Mouse (Mus musculus) hindbrain, postnatal 0 days (tissue): ENCODE data around the gene Exoc8. TPM values are rescaled to one million over a fixed set of nuclear protein-coding genes. Genes with fewer than 3 reads are reported as not detected.

ENCODE experiments used
- ATAC-seq: fragments of 200-750 bp; cut with Nextera tagmentation; 2 replicates; pipeline ENCODE4 v1.8.0; 2017; ENCODE audit warnings: mild to moderate bottlenecking, moderate TSS enrichment, moderate library complexity
- DNase-seq: peaks from one replicate; pipeline ENCODE4 v3.0.0-alpha.2; 2015; ENCODE audit warnings: low spot score
- H3K27ac ChIP-seq: fragments of 300-500 bp; sonication (generic); 2 replicates; pipeline ENCODE4 v1.5.1; 2014; ENCODE audit warnings: mild to moderate bottlenecking
- H3K27me3 ChIP-seq: fragments of 300-500 bp; sonication (generic); 2 replicates; pipeline ENCODE4 v1.6.1; 2014; ENCODE audit warnings: low read length, mixed read lengths; ENCODE audit not compliant: insufficient read depth
- H3K36me3 ChIP-seq: fragments of 300-500 bp; sonication (generic); 2 replicates; pipeline ENCODE4 v1.6.1; 2014; ENCODE audit warnings: low read length, mixed read lengths; ENCODE audit not compliant: insufficient read depth
- H3K4me1 ChIP-seq: fragments of 300-500 bp; sonication (generic); 2 replicates; pipeline ENCODE4 v1.6.1; 2014; ENCODE audit warnings: antibody characterized with exemption, low read length, mixed read lengths; ENCODE audit not compliant: insufficient read depth
- H3K4me2 ChIP-seq: fragments of 300-500 bp; sonication (generic); 2 replicates; pipeline ENCODE4 v1.6.1; 2014; ENCODE audit warnings: low read depth, mild to moderate bottlenecking, low read length, moderate library complexity, mixed read lengths
- H3K4me3 ChIP-seq: fragments of 300-500 bp; sonication (generic); 2 replicates; pipeline ENCODE4 v1.5.1; 2014; ENCODE audit warnings: low read length
- H3K9ac ChIP-seq: fragments of 300-500 bp; sonication (generic); replicated peaks from 2 replicates; pipeline ENCODE4 v1.6.1; 2014; ENCODE audit warnings: mild to moderate bottlenecking, low read length, moderate library complexity, mixed read lengths
- H3K9me3 ChIP-seq: fragments of 300-500 bp; sonication (generic); 2 replicates; pipeline ENCODE4 v1.6.1; 2016; ENCODE audit warnings: low read length, mixed read lengths
- CTCF ChIP-seq: IDR thresholded peaks from 2 replicates; pipeline ENCODE4 v1.5.1; 2016; ENCODE audit warnings: antibody characterized with exemption, control low read depth, low read depth
- WGBS: fragments of 180-500 bp; shearing (Covaris S2); extraction: QIAGEN DNeasy Blood & Tissue Kit; methylation state at CpG from one replicate; pipeline ENCODE4 v1.1.7; 2014; 5-methylcytosine and 5-hydroxymethylcytosine counted together
- polyA plus RNA-seq: library from polyadenylated mRNA; unstranded; fragments of >200 nt; fragmentation: Nextera tagmentation; extraction: Ambion mirVana; gene quantifications from 2 replicates; pipeline ENCODE4 v1.2.1, GENCODE M21; 2015
- total RNA-seq: library from RNA; depleted of rRNA; stranded (reverse); fragments of >200 nt; gene quantifications from 2 replicates; pipeline ENCODE4 v1.2.3, GENCODE M21; 2014; rRNA removed

Exoc8 gene
- total RNA-seq (28.3 and 36.8 TPM in 2 replicates), polyA plus RNA-seq (10.8 and 10.9 TPM in 2 replicates)

DNA sequence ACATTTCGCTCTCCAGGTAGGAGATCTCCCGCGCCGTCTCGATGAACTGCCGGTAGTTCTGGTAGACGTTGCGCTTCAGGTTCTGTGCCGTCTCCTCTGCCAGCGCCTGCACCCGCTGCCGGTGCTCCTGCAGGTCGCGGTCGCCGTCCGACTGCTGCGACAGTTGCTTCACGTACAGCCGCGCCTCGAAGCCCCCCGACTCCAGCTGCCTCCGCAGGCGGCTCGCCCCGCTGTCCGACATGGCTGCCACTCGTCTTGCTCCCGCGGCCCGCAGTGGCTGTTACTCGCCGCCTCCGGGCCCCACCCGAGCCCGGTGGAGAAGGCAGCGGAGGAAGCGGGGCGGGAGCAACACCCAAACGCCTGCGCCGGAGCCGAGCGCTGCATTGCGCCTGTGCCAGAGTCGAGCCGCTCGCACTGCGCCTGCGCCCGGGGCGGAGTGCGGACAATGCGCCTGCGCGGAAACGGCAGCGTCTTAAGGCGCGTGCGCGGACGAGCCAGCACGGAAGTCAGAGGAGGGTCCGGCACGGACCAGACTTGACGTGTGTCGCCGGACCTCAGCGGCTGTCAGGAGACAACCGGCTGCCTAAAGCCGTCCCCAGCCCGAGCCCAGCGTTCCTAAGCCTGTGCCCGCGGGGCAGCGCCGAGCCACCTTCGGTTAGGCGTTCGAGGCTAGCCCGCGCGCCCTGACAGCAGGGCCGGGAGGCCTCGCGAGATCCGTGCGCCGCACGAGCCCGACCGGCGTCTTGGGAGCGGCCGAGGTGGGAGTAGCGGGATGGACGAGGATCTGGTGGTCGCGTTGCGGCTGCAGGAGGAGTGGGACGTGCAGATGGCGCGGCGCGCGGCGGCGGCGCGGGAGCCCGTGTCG is at the start of gene Exoc8, which contains the start of gene Sprtn:
Gene Exoc8 (minus strand): TSS at position 320 of the 865 bp plus-strand sequence.
Gene Sprtn (plus strand): TSS at position 501 of the 865 bp plus-strand sequence.
- DNase-seq (peak; percentile 99), ATAC-seq (peak; percentile 89)
- H3K36me3 ChIP-seq, result peaks cover 31% of the 10 kb centered on the region
- H3K4me1 ChIP-seq, result peaks cover 13% of the 10 kb centered on the region
- no peaks in the 10 kb centered on the region for H3K27me3 ChIP-seq
- no peaks in the 10 kb centered on the region for H3K9me3 ChIP-seq
- peak within 1 kb of the TSS; percentile 76 for H3K9ac ChIP-seq
- no peak for TF ChIP-seq CTCF
- peak within 1 kb of the TSS; percentile 98 for H3K4me2 ChIP-seq
- peak within 1 kb of the TSS; percentile 90 for H3K27ac ChIP-seq
- WGBS, result under 1% methylated on average over 104 of the region's 114 CpGs
- H3K4me3 ChIP-seq, result peak within 1 kb of the TSS; percentile 88

GRCm38 (mm10) chr8:124944406-124944805 is 46.9 kb upstream of the Exoc8 start:
- H3K4me2 ChIP-seq, result no peak overlapping the region
- H3K4me1 ChIP-seq, result 0 out of 2 replicates have a peak, but pooled peaks cover 6% of the 10 kb centered on the region
- DNase-seq (no peak), ATAC-seq (no peak)
- H3K27me3 ChIP-seq, result no peaks in the 10 kb centered on the region
- TF ChIP-seq CTCF, result no peak
- no peak overlapping the region for H3K27ac ChIP-seq
- 54% methylated on average over 7 of the region's 7 CpGs for WGBS
- H3K4me3 ChIP-seq, result no peak overlapping the region
- no peaks in the 10 kb centered on the region for H3K9me3 ChIP-seq
- H3K9ac ChIP-seq, result no peak overlapping the region
- H3K36me3 ChIP-seq, result no peaks in the 10 kb centered on the region

DNA sequence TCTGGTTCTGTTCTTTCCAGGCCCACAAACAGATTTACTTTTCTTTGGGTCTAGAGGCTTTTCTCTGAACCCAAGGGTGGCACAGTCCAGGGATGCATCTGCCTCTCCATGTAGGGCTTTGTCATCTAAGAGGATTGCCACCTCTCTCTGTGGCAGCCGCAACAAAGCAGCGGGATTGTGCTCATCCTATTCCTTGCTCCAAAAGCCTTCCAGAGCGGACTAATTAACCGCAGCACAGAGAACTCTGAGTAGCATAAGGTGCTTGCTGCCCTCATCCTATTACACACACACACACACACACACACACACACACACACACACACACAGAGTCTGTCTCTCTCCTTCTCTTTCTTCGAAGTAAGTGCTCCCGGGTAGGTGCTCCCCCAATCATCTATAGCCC is 46.3 kb upstream of the Exoc8 start:
- H3K9ac ChIP-seq, result no peak overlapping the region
- DNase-seq (no peak), ATAC-seq (no peak)
- WGBS, result 83% methylated on average over 6 of the region's 6 CpGs
- H3K36me3 ChIP-seq, result peaks cover 4% of the 10 kb centered on the region
- H3K4me2 ChIP-seq, result no peak overlapping the region
- 0 out of 2 replicates have a peak, but pooled peaks cover 6% of the 10 kb centered on the region for H3K4me1 ChIP-seq
- H3K27me3 ChIP-seq, result no peaks in the 10 kb centered on the region
- H3K27ac ChIP-seq, result no peak overlapping the region
- TF ChIP-seq CTCF, result no peak
- no peak overlapping the region for H3K4me3 ChIP-seq
- no peaks in the 10 kb centered on the region for H3K9me3 ChIP-seq

DNA sequence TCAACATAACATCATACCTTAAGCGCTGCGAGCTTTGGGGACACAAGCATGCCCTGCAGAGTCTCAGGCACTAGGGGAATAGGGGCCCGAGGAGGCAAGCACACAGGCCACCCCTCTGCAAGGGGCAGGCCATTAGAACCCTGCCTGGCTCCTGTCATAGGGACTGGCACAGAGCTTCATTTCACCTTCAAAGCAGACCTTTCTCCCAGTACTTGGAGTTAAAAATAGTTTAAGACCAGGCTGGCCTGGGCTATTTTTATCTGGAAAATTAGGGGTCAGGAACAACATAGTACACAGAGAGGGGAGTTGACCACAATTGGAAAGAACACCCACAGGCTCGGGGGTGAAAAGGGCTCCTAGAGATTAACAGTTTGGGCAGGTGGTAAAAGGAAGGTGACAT is 39.8 kb upstream of the Exoc8 start:
- ATAC-seq, result no peak
- no peak for TF ChIP-seq CTCF
- no peak overlapping the region for H3K27ac ChIP-seq
- H3K36me3 ChIP-seq, result peaks cover 5% of the 10 kb centered on the region
- no peaks in the 10 kb centered on the region for H3K9me3 ChIP-seq
- no peak overlapping the region for H3K4me3 ChIP-seq
- WGBS, result 94% methylated on average over 4 of the region's 4 CpGs
- H3K9ac ChIP-seq, result no peak overlapping the region
- no peaks in the 10 kb centered on the region for H3K27me3 ChIP-seq
- no peaks in the 10 kb centered on the region for H3K4me1 ChIP-seq
- H3K4me2 ChIP-seq, result no peak overlapping the region
- no peak for DNase-seq

DNA sequence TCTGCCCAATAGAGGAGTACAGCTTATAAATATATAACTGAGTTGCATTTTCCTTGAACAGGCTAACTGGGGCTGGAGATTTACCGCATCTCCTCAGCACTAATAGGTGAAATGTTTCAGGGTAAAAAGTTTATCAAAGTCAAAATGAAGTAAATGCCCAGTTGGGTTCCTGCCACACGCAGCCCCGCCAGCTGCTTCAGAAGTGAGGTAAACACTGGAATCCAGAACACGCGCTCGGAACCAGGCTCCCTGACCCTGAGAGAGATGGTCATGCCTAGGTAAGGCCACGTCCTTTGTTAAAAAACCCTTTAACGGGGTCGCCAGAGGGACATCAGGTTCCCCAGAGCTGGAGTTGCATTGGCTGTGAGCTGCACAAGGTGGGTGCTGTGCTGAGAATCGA is 39.2 kb upstream of the Exoc8 start:
- H3K9me3 ChIP-seq, result no peaks in the 10 kb centered on the region
- 97% methylated on average over 10 of the region's 10 CpGs for WGBS
- DNase-seq (no peak), ATAC-seq (no peak)
- H3K4me2 ChIP-seq, result no peak overlapping the region
- no peak for TF ChIP-seq CTCF
- no peak overlapping the region for H3K4me3 ChIP-seq
- no peak overlapping the region for H3K9ac ChIP-seq
- no peaks in the 10 kb centered on the region for H3K27me3 ChIP-seq
- H3K36me3 ChIP-seq, result peaks cover 5% of the 10 kb centered on the region
- no peak overlapping the region for H3K27ac ChIP-seq
- H3K4me1 ChIP-seq, result no peaks in the 10 kb centered on the region

GRCm38 (mm10) chr8:124935116-124935515 is 37.6 kb upstream of the Exoc8 start:
- Histone ChIP-seq H3K36me3 (peaks cover 5% of the 10 kb centered on the region), H3K4me3 (no peak overlapping the region), H3K27me3 (no peaks in the 10 kb centered on the region), H3K4me1 (no peaks in the 10 kb centered on the region), H3K9me3 (no peaks in the 10 kb centered on the region), H3K9ac (no peak overlapping the region), H3K4me2 (no peak overlapping the region), H3K27ac (no peak overlapping the region)
- DNase-seq (peak; percentile 10), ATAC-seq (no peak)
- no peak for TF ChIP-seq CTCF
- WGBS, result 71% methylated on average over 5 of the region's 5 CpGs

GRCm38 (mm10) chr8:124932435-124932834 is 34.9 kb upstream of the Exoc8 start:
- Histone ChIP-seq H3K9me3 (no peaks in the 10 kb centered on the region), H3K27ac (no peak overlapping the region), H3K4me1 (no peaks in the 10 kb centered on the region), H3K9ac (no peak overlapping the region), H3K27me3 (no peaks in the 10 kb centered on the region), H3K4me2 (no peak overlapping the region), H3K36me3 (no peaks in the 10 kb centered on the region), H3K4me3 (no peak overlapping the region)
- DNase-seq (no peak), ATAC-seq (no peak)
- TF ChIP-seq CTCF, result no peak
- 72% methylated on average over 3 of the region's 3 CpGs for WGBS
